Mouse (Mus musculus): ENCODE results near the gene Lrig2.

- TF ChIP-seq ZNF384 (IDR thresholded peaks at IDR 0.05; ENCODE audit: low read depth, low read length), result no peak
- no peak for TF ChIP-seq MAFK (IDR thresholded peaks at IDR 0.05; ENCODE audit: insufficient read depth, low read depth, low read length)
Measured at GRCm38 (mm10) chr3:104441435-104441834, 70.3 kb downstream of the Lrig2 start.
